Mouse (Mus musculus) liver, adult 2 months (tissue): Measurements from ENCODE around the gene Ranbp9. TPM values are rescaled to one million over a fixed set of nuclear protein-coding genes. Genes with fewer than 3 reads are reported as not detected.
"Not testable (repeated sequence)": the region's sequence is repeated elsewhere in the genome, so short reads cannot be mapped to it uniquely, and the experiment has no call there.

Experiments used
- DNase-seq: peaks from one replicate; pipeline ENCODE4 v3.0.0-alpha.2; 2011; ENCODE audit warnings: low read depth, low spot score; ENCODE audit errors: extremely low read depth
- H3K27ac ChIP-seq: fragments of 200-500 bp; replicated peaks from 2 replicates; pipeline ENCODE4 v1.5.1; 2012; ENCODE audit warnings: low read depth, mild to moderate bottlenecking, control low read depth, inconsistent platforms, low read length; ENCODE audit not compliant: insufficient read depth
- H3K27me3 ChIP-seq: fragments of 200-500 bp; 2 replicates; pipeline ENCODE4 v1.6.1; 2012; ENCODE audit warnings: mild to moderate bottlenecking, moderate library complexity, low read length, inconsistent platforms; ENCODE audit not compliant: control insufficient read depth, insufficient read depth
- H3K36me3 ChIP-seq: fragments of 200-500 bp; 2 replicates; pipeline ENCODE4 v1.6.1; 2012; ENCODE audit warnings: low read length, inconsistent platforms; ENCODE audit not compliant: control insufficient read depth, insufficient read depth
- H3K4me1 ChIP-seq: fragments of 200-500 bp; 2 replicates; pipeline ENCODE4 v1.6.1; 2011; ENCODE audit warnings: low read length; ENCODE audit not compliant: control insufficient read depth, insufficient read depth
- H3K4me3 ChIP-seq: fragments of 200-500 bp; 2 replicates; pipeline ENCODE4 v1.5.1; 2011; ENCODE audit warnings: low read depth, mild to moderate bottlenecking, control low read depth, low read length, moderate library complexity; ENCODE audit not compliant: insufficient read depth
- H3K79me2 ChIP-seq: fragments of 200-500 bp; 2 replicates; pipeline ENCODE4 v1.6.1; 2012; ENCODE audit warnings: inconsistent platforms, mild to moderate bottlenecking, low read length, moderate library complexity; ENCODE audit not compliant: control insufficient read depth, insufficient read depth
- H3K9ac ChIP-seq: fragments of 200-500 bp; 2 replicates; pipeline ENCODE4 v1.6.1; 2012; ENCODE audit warnings: low read depth, mild to moderate bottlenecking, control low read depth, inconsistent platforms, low read length
- CTCF ChIP-seq: fragments of 200-500 bp; IDR thresholded peaks from 2 replicates; pipeline ENCODE4 v1.5.1; 2011; ENCODE audit warnings: low read depth, low read length, control low read depth
- POLR2A ChIP-seq: fragments of 200-500 bp; IDR thresholded peaks from 2 replicates; pipeline ENCODE4 v1.6.1; 2011; ENCODE audit warnings: low read length, control low read depth; ENCODE audit not compliant: insufficient read depth; ENCODE audit errors: extremely low read depth
- WGBS: fragments of 180-500 bp; shearing (Covaris S2); methylation state at CpG from one replicate; pipeline ENCODE4 v1.1.7; 2018; 5-methylcytosine and 5-hydroxymethylcytosine counted together
- polyA plus RNA-seq: library from polyadenylated mRNA; depleted of rRNA; stranded (reverse); fragments of >200 nt; gene quantifications from 2 replicates; pipeline ENCODE4 v1.2.3, GENCODE M21; 2012
- total RNA-seq: library from RNA; depleted of rRNA; stranded (reverse); fragments of >200 nt; gene quantifications from 2 replicates; pipeline ENCODE4 v1.2.3, GENCODE M21; 2014

The Ranbp9 gene
- total and polyA plus RNA-seq, 2 experiments: 17.8 to 27.8 TPM

DNA sequence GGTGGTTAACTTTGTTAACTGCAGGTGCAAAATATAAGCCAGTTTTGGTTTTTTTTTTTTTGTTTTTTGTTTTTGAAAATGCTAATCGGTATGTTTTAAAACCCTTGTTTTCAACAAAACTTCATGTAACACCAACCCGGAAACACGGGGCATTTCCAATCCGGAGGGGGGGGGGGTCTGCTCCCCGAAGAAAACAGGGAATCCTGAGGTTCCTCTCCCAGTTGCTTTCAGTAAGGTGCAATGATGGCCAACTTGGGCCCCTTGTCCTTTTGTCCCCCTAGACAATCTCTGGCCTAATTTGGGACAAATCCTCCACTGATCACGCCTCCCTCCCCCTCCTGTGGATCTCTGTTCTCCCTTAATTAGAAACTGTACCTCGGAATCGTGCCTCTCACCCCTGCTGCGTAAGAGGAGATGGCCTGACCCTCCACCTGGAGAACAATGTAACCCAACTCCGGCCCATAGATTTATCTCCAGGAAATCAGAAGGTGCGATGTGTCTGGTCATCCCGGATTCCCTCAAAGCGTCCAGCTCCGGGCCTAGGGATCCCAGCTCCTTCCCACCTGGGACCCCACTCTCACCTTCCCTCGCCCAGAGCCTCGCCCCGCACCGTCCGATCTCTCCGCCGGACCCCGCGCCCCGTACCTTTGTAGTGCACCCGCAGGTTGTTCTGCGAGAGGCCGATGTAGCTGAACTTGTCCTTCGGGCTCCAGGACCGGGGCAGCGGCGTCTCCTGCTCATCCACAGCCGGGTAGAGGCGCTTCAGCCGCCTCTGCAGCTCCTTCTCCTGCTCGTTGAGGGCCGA is 1.1 kb downstream of the Ranbp9 start:
- Histone ChIP-seq H3K4me1 (peaks cover 21% of the 10 kb centered on the region), H3K36me3 (no peaks in the 10 kb centered on the region), H3K27me3 (no peaks in the 10 kb centered on the region), H3K4me3 (peak overlapping the region; percentile 80), H3K79me2 (peaks cover 26% of the 10 kb centered on the region), H3K9ac (peak overlapping the region; percentile 100), H3K27ac (peak overlapping the region; percentile 64)
- DNase-seq: peak; percentile 60
- under 1% methylated on average over 36 of the region's 36 CpGs for WGBS
- no peak for TF ChIP-seq CTCF
- TF ChIP-seq POLR2A: no peak

DNA sequence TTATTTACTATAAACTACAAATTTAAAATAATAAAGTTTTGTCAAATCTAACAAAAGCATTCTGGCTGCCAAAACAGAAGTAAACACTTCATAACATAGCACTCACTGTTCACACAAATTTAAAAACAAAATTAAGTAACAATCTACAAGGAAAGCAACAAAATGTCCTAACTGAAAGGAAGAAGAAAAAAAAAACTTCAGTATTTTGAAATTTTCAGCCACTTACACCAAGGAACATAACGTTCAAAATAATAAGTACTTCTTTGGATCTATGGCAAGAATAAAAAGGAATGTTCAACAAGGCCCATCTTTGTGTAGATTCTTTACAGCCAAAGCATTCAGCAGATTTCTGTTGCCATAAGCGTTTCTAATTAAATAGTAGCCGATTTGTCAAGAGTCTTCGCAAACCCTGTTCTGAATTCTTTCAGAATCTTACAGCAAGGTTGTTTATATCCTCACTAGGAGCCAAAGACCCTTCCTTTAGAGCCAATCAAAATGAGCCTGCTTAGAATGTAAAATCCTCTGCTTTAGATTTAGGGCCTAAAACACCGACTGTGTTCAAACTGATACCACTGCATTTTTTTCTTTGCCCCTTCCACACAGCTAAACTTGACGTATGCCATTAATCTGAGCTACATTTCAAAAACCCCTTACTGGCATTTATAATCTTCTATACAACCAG is 1.9 kb downstream of the Ranbp9 start:
- peaks cover 24% of the 10 kb centered on the region for H3K4me1 ChIP-seq
- 1% methylated on average over 6 of the region's 6 CpGs for WGBS
- H3K4me3 ChIP-seq: peak overlapping the region; percentile 80; the same call in 1 of the 2 replicates
- no peaks in the 10 kb centered on the region for H3K36me3 ChIP-seq
- H3K27ac ChIP-seq: peak overlapping the region; percentile 45
- H3K9ac ChIP-seq: peak overlapping the region; percentile 26; the same call in 1 of the 2 replicates
- peaks cover 34% of the 10 kb centered on the region for H3K79me2 ChIP-seq
- TF ChIP-seq CTCF (no peak), POLR2A (no peak)
- DNase-seq: no peak
- no peaks in the 10 kb centered on the region for H3K27me3 ChIP-seq

DNA sequence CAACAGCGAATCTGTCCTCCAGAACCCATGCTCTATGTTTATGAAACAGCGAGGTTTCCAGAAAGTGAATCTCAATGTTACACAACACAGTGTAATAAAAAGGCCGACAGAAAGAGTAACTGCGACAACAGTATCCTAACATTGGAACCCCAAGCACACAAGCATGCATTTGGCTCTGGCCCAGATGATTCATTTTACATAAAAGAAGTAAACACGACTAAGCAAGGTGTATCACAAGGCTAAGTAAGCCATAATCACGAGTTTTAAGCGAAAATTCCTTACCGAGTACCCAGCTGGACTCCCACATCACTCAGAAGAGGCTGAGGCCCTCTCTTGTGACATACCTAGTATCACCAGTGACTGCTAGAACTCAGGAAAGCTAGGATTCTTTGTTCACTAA is 2.5 kb downstream of the Ranbp9 start:
- peaks cover 28% of the 10 kb centered on the region for H3K4me1 ChIP-seq
- peaks cover 40% of the 10 kb centered on the region for H3K79me2 ChIP-seq
- peak overlapping the region; percentile 45 for H3K27ac ChIP-seq
- 3% methylated on average over 8 of the region's 8 CpGs for WGBS
- no peak for TF ChIP-seq CTCF
- no peaks in the 10 kb centered on the region for H3K27me3 ChIP-seq
- H3K36me3 ChIP-seq: no peaks in the 10 kb centered on the region
- H3K4me3 ChIP-seq: peak overlapping the region; percentile 58
- DNase-seq: peak; percentile 77
- peak overlapping the region; percentile 58 for H3K9ac ChIP-seq

DNA sequence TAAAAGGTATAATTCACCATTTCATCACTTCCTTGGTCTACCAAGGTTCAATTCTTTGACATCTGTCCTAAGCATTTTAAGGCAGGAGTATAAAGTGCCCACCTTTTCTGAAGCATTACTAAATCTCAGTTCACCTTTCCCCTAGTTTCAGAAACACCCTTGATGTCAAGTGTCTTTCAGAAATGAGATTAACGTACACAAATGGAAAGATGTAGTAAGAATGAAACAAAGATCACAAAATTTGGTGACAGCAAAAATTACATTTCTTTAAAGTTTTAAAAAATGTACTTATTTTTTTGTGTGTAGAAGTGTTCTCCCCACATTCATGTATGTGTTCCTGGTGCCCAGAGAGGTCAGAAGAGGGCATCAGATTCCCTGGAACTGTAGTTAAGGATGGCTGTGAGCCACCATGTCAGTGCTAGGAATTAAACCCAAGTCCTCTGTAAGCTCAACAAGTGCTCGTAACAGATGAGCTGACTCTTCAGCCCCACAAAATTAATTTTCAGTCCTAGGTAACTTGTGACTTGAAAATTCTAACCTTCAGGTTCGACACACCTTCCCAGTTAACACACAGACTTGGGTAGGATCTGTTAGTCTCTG is 3.9 kb downstream of the Ranbp9 start:
- Histone ChIP-seq H3K9ac (no peak overlapping the region), H3K79me2 (peaks cover 50% of the 10 kb centered on the region), H3K4me3 (no peak overlapping the region), H3K27ac (no peak overlapping the region), H3K27me3 (no peaks in the 10 kb centered on the region), H3K4me1 (peaks cover 37% of the 10 kb centered on the region), H3K36me3 (no peaks in the 10 kb centered on the region)
- DNase-seq: peak; percentile 56
- WGBS: 47% methylated on average over 3 of the region's 3 CpGs
- TF ChIP-seq POLR2A (no peak), CTCF (no peak)

DNA sequence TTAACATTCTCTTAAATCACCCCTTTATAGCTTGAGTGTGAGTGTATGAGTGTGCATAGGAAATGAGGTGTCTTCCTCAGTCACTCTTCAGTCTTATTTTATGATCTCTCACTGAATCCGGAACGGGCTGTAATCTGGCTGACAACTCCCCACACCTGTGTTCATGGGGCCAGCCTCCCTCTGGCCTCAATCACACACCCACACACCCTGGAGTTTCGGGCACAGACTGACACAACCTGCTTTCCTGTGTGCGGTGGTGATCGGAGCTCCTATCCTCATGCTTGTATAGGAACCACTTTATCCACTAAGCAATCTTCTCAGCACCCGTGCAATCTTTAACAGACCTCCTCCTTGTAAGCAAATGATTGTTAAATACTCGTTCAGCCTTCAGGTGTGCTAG is 4.9 kb downstream of the Ranbp9 start:
- H3K27me3 ChIP-seq: no peaks in the 10 kb centered on the region
- no peak overlapping the region for H3K9ac ChIP-seq
- H3K79me2 ChIP-seq: peaks cover 50% of the 10 kb centered on the region
- no peak overlapping the region for H3K4me3 ChIP-seq
- no peaks in the 10 kb centered on the region for H3K36me3 ChIP-seq
- TF ChIP-seq CTCF: no peak
- WGBS: 53% methylated on average over 7 of the region's 7 CpGs
- DNase-seq: no peak
- H3K27ac ChIP-seq: no peak overlapping the region
- peaks cover 39% of the 10 kb centered on the region for H3K4me1 ChIP-seq

DNA sequence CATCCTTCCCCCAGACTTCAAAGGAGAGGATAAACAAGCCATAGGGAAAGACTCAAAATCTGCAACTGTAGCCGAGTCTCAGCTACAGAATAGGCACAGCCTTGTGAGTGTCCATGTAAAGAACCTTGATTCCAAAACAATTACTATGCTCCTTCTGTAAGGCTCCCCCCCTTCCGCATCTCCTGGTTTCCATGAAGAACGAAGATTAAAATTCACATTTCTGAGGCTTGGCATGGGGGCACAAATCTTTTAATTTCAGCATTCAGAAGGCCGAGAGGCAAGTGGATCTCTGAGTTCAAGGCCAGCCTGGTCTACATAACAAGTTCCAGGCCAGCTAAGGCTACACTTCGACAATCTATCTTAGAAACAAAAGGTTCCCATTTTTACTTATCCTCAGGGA is 6.4 kb downstream of the Ranbp9 start:
- peaks cover 44% of the 10 kb centered on the region for H3K4me1 ChIP-seq
- no peak for TF ChIP-seq CTCF
- TF ChIP-seq POLR2A: no peak
- no peak overlapping the region for H3K9ac ChIP-seq
- H3K27me3 ChIP-seq: no peaks in the 10 kb centered on the region
- 83% methylated on average over 5 of the region's 5 CpGs for WGBS
- H3K79me2 ChIP-seq: peaks cover 48% of the 10 kb centered on the region
- H3K4me3 ChIP-seq: no peak overlapping the region
- no peaks in the 10 kb centered on the region for H3K36me3 ChIP-seq
- no peak for DNase-seq
- no peak overlapping the region for H3K27ac ChIP-seq

DNA sequence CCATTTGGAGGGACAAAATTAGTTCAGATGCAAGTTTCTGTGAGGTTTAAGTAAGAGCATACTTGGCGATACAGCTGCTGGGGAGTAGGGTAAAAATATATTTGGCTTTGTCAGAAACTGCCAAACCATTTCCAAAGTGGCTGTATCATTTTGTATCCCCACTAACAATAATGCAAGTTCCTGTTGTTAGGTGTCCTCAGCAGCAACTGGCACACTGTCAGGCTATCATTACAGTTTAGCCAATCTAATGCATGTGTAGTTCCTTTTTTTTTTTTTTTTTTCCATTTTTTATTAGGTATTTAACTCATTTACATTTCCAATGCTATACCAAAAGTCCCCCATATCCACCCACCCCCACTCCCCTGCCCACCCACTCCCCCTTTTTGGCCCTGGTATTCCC is 9.2 kb downstream of the Ranbp9 start:
- not testable (repeated sequence) for H3K27ac ChIP-seq, H3K4me3 ChIP-seq, H3K9ac ChIP-seq, H3K36me3 ChIP-seq, DNase-seq, H3K27me3 ChIP-seq
- 87% methylated on average over 1 of the region's 1 CpGs for WGBS
- Histone ChIP-seq H3K79me2 (peaks cover 57% of the 10 kb centered on the region), H3K4me1 (peaks cover 35% of the 10 kb centered on the region)
